Mouse (Mus musculus): ENCODE data around the gene Gm6460.
"Not testable (repeated sequence)": the region's sequence is repeated elsewhere in the genome, so short reads cannot be mapped to it uniquely, and the experiment has no call there.

DNA sequence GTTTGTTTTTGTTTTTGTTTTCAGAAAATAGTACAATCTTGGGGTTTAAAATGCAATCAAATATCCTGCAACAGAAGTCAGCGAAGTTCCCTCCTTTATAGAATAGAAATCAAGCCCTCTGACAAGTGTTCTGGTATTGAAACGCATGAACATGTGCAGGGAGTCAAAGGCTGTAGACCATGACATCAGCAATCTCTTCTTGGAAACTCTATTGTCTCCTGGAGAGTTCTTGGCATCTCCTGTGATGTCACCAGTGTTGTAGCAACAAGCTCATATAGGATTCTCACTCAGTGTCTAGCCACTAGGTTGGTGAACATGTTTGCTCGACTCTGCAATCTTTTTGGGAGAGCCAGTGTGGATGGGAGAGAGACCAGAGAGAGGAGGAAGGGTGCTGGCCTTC is at the start of gene Gm6460:
- TF ChIP-seq CTCF (IDR thresholded peaks at IDR 0.05; ENCODE audit: control insufficient read depth, insufficient read depth, insufficient replicate concordance, low read depth, low read length); POLR2A (IDR thresholded peaks at IDR 0.05; ENCODE audit: control insufficient read depth, low read depth, low read length): not testable (repeated sequence)

Measured in testis, adult 2 months (tissue).